Mouse (Mus musculus) cerebral cortex, adult 2 months (tissue): ENCODE measurements around the gene Arhgef10l.

Experiments
- WGBS: fragments of 180-500 bp; shearing (Covaris S2); methylation state at CpG from one replicate; pipeline ENCODE4 v1.1.7; 2018; 5-methylcytosine and 5-hydroxymethylcytosine counted together

The Arhgef10l gene

DNA sequence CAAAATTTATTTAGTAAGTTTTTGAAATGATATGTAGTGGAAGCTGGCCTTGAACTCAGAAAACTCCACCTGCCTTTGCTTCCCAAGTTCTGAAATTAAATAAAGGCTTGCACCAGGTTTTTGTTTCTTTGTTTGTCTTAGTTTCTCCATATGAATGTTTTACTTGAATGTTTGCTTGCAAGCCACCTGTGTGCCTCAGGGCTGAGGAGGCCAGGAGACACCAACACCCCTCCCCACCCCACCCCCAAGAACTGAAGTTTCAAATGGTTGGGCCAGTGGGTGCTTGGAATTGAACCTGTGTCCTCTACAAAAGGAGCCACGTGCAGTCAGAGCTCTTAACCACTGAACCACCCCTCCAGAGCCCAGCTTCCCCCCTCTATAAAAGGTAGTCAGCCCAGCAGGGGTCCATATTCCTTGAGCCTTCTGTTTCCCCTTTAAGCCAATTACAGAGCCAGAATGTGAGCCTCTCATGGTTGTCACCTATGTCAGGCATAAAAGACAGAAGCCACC, 28.8 kb upstream of the Arhgef10l start:
- whole genome bisulfite sequencing: 41% methylated on average over 1 of the region's 1 CpGs

DNA sequence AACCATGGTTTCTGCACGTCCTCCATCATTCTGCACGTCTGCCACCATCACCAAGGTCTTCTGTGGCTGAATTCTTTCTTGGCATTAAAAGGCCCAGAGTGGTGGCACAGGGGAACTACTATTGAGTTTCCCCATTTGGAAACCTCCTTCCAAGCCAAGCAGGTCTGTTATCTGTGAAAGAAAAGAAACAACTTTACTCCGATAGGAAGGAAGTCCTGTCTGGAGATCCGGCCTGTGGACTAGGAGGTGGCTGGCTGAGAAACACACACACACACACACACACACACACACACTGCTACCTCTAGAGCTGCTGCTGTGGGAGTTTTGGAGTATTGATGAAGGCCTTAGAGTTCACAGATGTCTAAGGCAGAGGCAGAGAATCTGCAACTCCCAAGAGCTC, 27.7 kb upstream of the Arhgef10l start:
- 75% methylated on average over 4 of the region's 4 CpGs for WGBS

DNA sequence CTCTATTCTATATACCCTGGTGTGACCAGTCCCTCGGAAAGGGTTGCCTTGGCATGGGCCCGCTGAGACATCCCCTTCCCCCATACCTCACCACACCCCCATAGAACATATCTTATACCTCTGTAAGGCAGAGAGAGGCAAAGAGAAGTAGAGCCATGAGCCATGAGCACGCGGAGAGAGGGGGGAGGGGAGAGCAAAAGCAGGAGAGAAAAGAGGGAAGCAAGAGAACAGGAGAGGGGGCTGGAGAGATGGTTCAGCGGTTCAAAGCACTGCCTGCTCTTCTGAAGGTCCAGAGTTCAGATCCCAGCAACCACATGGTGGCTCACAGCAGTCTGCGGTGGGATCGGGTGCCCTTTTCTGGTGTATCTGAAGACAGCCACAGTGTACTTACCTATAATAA, 25.7 kb upstream of the Arhgef10l start:
- WGBS: 73% methylated on average over 7 of the region's 7 CpGs

DNA sequence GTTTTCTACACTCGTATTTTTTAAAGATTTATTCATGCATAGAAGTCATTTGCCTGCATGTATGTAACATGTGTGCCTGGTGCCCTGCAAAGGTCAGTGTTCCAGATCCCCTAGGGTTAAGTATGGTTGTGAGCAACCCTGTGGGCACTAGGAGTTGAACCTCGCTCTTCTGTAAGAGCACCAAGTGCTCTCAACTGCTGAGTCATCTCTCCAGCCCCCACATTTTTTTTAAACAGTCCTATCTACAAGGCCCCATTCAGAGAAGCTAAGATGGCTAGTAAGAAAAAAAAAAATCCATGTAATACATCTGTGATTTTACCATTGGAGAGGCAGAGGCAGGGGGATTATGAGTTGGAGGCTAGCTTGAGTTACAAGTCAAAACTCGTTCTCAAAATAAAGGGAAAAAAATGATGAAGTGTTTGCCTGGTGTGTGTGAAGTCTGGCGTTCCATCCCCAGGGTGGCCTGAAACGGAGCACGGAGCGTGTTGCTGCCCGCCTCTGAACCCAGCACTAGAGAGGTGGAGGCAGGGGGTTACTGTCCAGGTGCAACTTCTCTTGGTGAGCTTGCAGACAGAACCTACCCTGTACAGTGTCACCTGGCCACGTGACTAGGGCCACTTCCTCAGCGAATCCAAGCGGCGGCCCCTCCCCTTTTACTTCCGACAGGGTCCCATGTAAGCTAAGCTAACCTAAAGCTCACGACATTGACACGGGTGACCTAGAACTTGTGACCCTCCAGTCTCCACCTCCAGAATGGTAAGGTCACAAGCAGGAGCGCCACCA, 24.3 kb upstream of the Arhgef10l start:
- WGBS: 78% methylated on average over 16 of the region's 16 CpGs

DNA sequence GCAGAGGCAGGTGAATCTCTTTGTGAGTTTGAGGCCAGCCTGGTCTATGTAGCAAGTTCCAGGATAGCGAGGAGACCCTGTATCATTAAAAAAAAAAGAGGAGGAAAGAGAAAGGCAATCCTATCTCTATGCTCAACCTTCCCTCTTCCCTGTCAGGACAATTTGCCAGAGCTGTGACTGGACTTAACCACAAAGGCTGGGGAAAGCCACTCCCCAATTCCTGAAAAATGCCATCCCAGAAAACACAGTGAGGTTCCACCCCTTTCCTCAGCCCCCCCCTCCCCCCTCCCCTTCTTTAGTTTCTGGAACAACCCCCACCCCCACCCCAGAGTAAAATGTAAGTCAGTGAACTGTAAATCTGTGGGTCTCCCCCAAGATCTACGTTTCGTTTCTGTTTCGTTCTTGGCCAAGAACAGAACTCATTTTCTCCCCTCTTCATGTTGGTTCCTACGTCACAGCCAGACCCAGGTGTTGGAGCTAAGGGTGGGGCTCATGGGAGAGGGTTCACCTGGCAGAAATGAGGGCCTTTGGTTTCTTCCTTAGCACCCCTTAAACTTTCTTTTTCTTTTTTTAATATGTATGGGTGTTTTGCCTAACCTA, 23.1 kb upstream of the Arhgef10l start:
- WGBS: 93% methylated on average over 5 of the region's 5 CpGs

DNA sequence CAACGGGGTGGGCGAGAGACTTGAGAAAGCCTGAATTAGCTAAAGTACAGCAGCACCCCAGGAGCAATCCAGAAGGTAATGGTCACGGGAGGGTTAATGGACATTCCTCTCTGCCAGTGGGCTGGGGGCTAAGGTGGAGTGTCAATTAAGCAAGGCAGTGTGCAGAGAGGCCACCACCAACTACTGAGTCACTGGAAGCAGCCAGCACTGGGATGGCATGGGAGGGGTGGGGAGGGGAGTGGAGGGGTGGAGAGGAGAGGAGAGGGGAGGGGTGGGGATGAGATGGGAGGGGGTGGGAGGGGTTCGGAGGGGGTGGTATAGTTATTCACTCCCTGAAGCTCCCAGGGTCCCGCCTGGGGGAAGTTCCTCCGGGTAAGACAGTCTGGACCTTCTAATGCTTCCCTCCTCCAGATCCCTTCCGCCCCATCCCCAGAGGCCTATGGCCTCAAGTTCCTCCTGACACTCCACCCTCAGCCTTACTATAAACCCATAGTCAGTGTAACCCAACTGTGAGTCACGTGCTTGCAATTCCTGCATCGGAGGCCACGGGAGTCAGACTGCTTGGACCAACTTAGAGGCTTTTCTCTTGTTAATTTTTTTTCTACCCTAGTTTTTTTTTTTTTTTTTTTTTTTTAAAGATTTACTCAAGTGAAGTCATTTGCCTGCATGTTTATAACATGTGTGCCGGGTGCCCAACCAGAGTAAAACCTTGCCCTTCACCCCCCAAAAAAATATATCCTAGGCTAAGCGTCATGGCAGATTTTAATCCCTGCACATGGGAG, 22.4 kb upstream of the Arhgef10l start:
- 73% methylated on average over 12 of the region's 12 CpGs for WGBS

DNA sequence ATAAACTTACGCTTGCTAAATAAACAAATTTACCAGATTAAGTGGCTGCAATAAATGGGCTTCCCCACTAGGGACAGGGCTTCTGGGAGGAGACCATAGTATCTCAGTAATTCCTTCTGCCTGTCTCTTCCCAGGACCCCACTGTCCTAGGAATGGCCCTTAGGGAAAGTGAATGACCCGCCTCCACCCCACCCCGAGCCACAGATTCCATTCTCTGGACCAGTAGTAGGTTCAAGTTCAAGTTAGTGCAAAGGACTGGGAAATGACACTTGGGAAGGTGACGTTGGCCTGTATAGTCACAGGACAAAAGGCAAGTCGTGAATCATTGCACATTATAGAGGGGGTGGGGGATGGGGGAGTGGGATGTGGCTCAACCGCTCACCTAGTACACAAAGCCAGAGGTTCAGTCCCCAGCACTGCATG, 19.1 kb upstream of the Arhgef10l start:
- 61% methylated on average over 6 of the region's 6 CpGs for WGBS

DNA sequence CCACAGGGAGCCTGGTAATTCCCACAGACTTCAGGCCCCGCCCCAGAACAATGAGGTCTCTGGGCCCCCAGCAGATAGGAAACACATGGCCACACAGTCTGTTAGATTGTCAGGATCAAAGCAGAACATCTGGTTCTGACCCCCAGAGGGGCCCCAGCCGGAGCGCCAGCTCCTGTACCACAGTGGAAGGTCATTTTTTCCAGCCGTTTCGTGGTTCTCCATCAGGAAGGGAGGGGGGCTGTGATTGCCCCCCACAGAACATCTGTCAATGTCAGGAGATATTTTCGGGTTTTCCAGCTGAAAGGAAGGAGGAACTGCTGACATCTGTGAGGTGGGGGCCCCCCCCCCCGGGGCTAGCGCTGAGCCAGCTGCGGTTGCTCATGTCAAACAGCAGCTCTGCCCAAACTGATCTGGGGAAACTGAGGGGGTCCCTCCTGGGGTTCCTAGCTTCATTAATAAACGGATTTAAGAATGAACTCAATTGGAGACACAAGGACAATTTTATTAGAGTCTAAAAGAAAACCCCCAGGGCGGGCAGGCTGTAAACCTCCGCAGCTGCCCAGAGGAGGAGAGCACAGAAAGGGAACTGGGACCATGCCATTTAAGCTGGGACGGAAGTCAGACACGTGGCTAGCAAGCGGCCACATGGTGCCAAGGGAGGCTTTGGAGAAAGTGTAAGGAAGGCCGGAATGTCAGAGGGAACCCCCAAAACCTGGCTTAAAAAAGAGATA, 18.5 kb upstream of the Arhgef10l start:
- 30% methylated on average over 16 of the region's 16 CpGs for WGBS

DNA sequence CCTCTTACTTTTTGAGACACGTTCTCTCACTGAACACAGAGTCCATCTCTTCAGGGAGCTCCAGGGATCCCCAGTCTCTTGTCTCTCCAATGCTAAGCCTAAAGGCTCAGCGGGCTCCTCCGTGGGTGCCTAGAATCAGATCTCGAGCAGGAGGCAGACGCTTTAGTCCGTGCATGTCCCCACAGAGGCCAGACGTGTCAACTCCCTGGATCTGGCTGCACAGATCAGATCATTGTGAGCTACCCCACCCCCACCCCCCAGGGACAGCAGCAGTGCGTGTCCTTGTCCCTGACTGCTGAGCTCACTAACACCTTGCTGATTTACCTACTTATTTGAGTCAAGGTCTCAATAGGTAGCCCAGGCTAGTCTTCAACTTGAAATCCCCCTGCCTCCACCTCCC, 17.8 kb upstream of the Arhgef10l start:
- WGBS: 71% methylated on average over 8 of the region's 8 CpGs

DNA sequence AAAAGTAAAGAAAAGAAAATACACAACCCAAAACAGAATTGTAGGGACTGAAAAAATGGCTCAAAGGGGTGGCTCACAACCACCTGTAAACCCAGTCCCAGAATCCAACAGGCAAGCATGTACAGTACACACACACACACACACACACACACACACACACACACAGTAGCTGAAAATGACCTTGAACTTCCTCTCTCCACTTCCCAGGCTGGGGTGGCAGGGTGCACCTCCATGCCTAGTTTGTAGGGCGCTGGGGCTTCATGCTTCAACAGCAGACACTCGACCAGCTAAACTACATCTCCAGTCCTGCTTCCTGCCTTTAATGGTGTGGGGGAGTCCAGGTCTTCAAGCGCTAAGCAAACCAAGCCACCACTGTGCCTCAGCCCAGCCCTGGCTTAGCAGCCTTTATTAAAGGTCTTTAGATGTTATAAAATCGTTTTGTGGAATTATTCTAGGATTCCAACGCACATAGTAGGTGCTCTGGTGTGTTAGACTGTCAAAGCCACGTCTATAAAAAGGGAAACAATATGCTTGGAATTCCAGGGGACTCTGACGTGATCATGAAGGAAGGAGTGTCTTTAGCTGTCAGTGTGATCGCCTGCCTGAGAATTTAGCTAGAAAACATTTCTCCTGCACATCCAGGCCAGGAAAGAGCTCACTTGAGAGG, 15.1 kb upstream of the Arhgef10l start:
- WGBS: 55% methylated on average over 8 of the region's 8 CpGs

DNA sequence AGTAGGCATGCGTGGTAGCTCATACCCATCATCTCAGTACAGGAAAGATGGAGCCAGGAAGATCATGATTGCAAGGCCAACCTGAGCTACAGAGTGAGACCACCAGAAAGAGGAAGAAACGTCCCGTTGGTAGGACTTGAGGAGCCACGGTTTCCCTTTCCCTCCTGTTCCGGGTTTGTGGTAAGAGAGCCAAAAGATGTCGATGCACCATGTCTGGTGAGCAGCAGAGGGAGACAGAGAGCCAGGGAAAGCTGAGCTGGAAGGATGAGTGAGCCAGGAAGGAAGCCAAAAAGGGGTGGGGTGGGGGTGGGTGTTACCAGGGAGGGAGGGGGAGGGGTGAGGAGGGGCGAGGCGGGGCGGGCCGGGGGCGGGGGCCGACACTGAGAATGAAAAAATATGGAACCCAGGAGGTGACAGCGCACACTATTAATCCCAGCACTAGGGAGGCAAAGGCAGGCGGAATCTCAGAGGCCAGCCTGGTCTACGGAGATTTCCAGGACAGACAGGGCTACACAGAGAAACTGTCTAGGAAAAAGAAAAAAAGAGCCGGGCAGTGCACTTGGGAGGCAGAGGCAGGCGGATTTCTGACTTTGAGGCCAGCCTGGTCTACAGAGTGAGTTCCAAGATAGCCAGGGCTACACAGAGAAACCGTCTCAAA, 14.0 kb upstream of the Arhgef10l start:
- 20% methylated on average over 17 of the region's 18 CpGs for WGBS

DNA sequence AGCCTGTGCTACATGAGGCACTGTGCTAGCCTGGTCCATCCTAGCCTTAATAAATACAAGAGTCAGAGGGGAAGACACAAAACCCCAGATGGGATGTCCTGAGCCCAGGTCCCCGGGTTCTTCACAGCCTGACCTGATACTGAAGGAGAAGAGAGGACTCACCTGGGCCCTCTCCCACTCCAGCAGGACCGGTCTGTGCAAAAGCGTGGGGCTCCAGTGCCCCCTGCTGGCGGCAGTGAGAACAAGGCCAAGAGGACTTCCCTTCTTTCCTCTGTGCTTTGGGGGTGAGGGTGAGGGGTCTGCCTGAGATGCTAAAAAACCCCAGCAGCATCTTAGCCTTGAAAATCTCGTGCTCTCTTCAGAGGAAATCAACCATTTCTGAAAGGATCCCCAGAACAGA, 13.2 kb upstream of the Arhgef10l start:
- 18% methylated on average over 5 of the region's 5 CpGs for WGBS

DNA sequence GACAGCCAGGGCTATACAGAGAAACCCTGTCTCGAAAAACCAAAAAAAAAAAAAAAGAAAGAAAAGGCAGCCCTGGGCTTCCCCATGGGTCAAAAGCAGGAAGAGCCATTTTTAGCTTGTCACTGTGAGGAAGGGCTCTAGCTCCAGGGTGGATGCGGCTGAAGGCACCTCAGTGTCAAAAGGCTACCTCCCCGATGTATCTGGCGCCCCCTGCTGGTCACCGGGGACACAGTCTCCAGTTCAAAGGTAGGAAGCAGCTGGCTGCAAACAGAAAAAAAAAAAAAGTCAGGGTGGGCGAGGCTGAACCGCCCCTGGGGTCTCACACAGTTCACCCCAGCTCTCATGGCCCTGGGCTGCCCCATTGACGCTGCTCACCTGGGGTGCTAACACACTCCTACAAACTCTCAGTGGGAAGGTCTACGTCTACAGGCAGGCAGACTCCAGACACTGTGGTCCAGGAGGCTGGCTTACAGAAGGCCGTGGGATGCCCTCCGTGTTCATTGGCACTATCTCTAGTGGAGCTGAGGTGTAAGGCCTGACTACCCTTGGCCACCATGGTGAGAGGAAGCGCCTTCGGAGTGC, 8.6 kb upstream of the Arhgef10l start:
- WGBS: 40% methylated on average over 13 of the region's 13 CpGs

DNA sequence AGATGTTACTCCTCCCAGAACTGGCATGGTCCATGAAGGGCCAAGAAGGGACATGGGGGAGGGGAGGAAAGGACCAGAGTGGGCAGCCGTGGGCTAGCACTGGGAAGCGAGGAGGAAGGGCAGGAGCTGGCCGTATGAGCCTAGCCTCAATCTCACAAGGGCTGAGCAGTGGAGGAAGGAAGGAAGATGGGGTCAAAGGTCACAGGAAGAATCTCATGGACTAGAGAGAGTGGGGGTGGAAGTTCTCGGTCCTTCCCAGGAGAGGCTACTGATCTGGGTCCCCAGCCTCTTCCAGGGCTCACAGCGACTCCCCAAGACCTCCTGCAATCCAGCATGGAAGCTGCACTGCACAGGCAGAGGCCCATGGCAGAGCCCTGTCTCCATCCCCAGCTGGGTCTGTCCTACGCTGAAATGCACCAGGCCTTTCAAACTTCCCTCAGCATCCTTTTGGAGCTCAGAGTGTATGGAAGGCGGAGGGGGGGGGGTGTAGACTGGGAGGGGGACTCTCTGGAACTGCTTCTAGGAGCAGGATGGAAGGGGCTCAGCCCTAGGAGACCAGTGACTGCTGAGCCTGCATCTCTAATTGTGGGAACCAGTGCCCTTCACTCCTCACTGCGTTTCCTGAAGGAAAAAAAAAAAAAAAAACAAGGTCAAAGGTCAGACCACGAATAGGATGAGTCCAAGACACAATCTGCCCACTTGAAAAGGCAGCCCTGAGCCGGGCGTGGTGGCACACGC, 7.9 kb upstream of the Arhgef10l start:
- 69% methylated on average over 12 of the region's 12 CpGs for WGBS

DNA sequence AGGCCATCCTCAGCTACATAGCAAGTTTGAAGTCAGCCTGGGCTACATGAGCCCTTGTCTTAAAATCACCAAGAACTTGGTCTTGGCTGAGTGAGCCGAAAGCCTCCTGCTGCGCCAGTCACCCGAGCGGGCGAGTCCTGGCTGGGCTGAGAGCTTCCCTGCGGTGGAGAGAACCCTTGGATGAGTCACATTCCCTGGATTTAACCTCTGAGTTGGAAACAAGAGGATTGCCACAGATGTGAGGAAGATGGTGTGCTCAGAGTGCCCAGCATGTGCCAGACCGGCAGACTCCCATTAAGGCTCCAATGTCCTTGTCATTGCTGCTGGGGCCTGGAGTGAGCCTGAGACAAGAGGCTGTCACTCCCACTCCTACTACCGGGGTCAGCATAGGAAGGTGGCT, 2.0 kb upstream of the Arhgef10l start:
- 90% methylated on average over 8 of the region's 8 CpGs for WGBS

DNA sequence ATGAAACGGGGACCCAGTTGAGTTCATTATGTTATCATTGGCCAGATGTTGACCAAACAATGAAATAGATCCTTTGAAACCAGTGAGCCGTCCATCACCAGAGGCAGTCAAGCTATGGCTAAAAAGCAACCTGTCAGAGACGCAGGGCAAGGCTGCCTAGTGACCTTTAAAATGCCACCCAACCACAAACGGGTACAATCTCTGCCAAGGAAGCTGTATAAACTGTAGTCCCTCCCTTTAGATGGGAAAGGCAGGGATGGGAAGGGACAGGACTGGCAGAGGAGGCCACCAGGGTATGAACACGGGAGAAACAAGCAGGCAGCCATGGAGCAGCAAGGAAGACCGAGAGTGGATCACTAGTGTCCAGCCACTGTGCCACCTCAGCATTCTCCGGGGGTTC, 759 bp downstream of the Arhgef10l start:
- WGBS: 80% methylated on average over 7 of the region's 7 CpGs

DNA sequence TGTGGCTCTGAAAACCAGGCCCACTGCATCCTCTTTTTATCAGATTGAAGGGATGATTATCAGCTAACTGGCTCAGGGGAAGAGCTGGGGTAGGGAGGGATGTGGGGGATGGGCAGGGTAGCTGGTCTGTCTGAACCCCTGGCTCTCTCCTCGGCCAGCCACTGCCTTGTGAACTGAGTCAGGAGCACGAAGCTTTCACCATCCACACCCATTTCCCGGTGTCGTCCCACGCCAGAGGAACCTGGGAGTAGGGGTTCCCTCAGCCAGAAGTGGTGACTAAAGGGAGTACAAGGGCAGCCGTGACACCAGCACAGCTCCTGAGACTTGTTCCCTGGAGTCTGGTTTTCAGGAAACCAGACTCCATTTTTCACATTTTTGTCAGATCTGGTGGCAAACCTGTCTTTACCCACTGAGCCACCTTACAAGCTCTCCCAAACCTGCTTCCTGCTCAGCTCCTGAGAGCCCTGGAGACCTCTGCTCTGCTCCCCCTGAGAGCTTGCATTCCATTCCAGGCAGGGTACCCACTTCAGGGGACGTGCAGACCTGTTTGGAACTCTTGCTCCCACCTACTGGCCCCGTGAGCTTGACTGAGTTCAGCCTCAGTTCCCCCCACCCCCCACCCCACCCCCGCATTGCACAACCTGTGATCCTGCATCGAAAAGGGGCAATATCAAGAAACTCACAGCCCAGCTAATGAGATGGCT, 2.8 kb downstream of the Arhgef10l start:
- 71% methylated on average over 10 of the region's 10 CpGs for WGBS

DNA sequence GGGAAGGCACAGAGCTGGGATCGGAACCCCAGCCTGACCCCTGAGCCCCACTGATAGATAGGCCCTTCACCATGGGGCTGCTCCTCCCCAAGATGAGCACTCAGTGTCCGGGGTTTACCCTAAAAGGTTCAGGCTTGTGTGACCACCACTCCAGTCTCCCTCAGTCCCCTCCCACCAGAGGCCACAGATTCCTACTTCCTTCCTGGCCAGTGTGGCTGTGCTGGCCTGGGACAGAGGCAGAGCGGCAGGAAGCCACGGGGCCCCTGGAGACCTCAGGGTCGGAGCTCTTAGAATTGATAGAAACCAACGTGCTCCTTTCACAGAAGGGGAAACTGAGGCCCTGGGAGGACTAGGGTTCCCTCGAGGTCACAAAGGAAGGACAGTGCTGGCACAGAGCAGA, 3.4 kb downstream of the Arhgef10l start:
- 70% methylated on average over 7 of the region's 7 CpGs for WGBS

DNA sequence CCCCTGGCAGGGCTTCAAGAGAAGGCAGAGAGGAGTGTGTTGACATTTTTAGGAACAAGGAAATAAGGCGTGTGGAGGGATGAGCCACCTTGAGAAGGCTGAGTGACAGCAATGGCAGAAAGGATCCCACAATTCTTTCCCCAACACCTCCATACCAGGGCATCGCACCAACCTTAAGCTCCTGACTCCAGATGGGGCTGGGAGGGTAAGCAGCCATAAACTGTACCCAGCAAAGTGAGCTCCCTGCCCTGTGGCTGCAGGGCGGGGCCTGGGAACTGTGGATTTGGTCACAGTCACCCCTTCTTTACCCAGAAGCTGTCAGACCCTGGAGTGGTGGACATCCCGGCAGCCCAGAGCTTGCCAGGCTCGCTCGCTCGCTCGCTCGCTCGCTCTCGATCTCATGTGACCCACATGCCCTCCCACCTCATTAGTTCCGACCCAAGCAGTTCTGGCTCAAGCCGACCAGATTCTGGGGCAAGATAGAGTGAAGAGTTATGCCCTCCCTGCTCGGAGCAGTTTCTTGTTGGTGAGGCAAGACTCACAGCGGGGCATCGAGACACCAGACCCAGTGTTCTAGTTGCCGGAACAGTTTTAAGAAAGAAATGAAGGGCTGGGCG, 4.3 kb downstream of the Arhgef10l start:
- 78% methylated on average over 18 of the region's 18 CpGs for WGBS
